Comparison of ENCODE assay signal across 10 mouse cellular contexts in the genomic region with DNA sequence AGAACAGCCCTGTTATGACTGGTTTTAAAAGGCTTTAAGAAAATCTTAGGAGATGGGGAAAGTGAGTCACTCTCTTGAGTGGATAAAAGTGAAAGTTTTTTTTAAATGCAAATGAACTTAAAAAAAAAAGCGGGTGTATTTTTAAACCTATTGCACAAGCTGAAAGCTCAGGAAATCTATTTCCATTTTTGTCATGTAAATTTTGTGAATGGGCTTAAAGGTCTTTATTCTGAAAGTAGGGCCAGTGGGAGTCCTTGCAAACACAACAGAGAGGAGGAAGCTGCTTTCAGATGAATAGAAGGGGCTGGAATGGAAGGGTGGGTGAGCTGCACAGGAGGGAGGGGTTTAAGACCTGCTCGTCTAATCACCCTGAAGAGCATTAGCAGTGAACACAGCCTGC.
DNase-seq lines count a peak whose midpoint lies in the region; ATAC-seq and TF ChIP-seq lines count a peak whose summit lies in the region.
"Had no signal": no experiment of that assay in that cellular context is flagged by ENCODE, and none has a peak within 500 bp of the region (broad histone marks: within the 10 kb centered on the region; RNA-seq: fewer than 3 reads in every experiment).

No protein-coding gene starts in this region.

- in situ Hi-C loops in CH12.LX (cut with MboI; ENCODE audit: low pct_ligation_motif_present, low pct_unique_long_range_greater_than_20kb, low sequenced_read_pairs) (no loop called here), ES-E14 (cut with MboI; ENCODE audit: low sequenced_read_pairs in 2 of 2, unreplicated experiment in 2 of 2) (no loop called here)

- TF ChIP-seq POLR2A in CH12.LX (IDR thresholded peaks at IDR 0.05; ENCODE audit: low read depth, low read length) = no peak

- H3K4me1 ChIP-seq in CH12.LX (ENCODE audit: control insufficient read depth in 1 of 2, insufficient read depth in 2 of 2) (peaks cover 0 to 22% of the 10 kb centered on the region in 2 experiments; a peak in 2 of 4 replicates), ES-E14 (ENCODE audit: control insufficient read depth in 2 of 2, insufficient read depth in 2 of 2, low read length in 2 of 2, poor library complexity in 1 of 2) (no peaks in the 10 kb centered on the region; a peak in 1 of 4 replicates)
- peaks cover 27% of the 10 kb centered on the region for H3K4me1 ChIP-seq in forebrain, embryonic 10.5 days
- peaks cover 5% of the 10 kb centered on the region; the same call in 1 of the 2 replicates for H3K4me1 ChIP-seq in midbrain, embryonic 11.5 days (ENCODE audit: control insufficient read depth, insufficient read depth, low read length)
- H3K4me1 ChIP-seq: liver, embryonic 12.5 days; stomach, embryonic 15.5 days had no signal

- dilution Hi-C loops in CH12.LX (cut with MboI; ENCODE audit: extremely low pct_ligation_motif_present, extremely low pct_unique_long_range_greater_than_20kb, low sequenced_read_pairs) = no loop called here

- WGBS in forebrain, embryonic 10.5 days = 8% methylated on average over 2 of the region's 2 CpGs
- 4% methylated on average over 2 of the region's 2 CpGs for WGBS in midbrain, embryonic 11.5 days

- H3K27ac ChIP-seq in CH12.LX (ENCODE audit: insufficient read depth, low read depth) (no peak overlapping the region), ES-E14 (ENCODE audit: insufficient read depth, low read depth, low read length, poor library complexity, severe bottlenecking) (no peak overlapping the region)
- H3K27ac ChIP-seq in forebrain, embryonic 10.5 days = no peak overlapping the region
- H3K27ac ChIP-seq in midbrain, embryonic 11.5 days (ENCODE audit: low read depth, low read length) = no peak overlapping the region
- H3K27ac ChIP-seq in layer of hippocampus, adult 2 months = no peak overlapping the region
- H3K27ac ChIP-seq: liver, embryonic 12.5 days; stomach, embryonic 15.5 days had no signal

- H3K9ac ChIP-seq in CH12.LX (ENCODE audit: insufficient read depth, low read depth) = no peak overlapping the region
- no peak overlapping the region for H3K9ac ChIP-seq in ES-E14 (ENCODE audit: insufficient read depth, low read depth, low read length, poor library complexity, severe bottlenecking)
- H3K9ac ChIP-seq in midbrain, embryonic 11.5 days (ENCODE audit: low read length) = no peak overlapping the region
- H3K9ac ChIP-seq: liver, embryonic 12.5 days; stomach, embryonic 15.5 days had no signal

- no peak overlapping the region for H3K4me2 ChIP-seq in CH12.LX (ENCODE audit: insufficient read depth, low read depth, poor library complexity, severe bottlenecking)
- no peak overlapping the region for H3K4me2 ChIP-seq in midbrain, embryonic 11.5 days
- H3K4me2 ChIP-seq: liver, embryonic 12.5 days; stomach, embryonic 15.5 days had no signal

- TF ChIP-seq RAD21 in CH12.LX (IDR thresholded peaks at IDR 0.05; ENCODE audit: low read depth, low read length) = no peak

- H3K9me3 ChIP-seq in CH12.LX (replicated peaks; ENCODE audit: low read length) (no peaks in the 10 kb centered on the region), ES-E14 (ENCODE audit: control insufficient read depth, insufficient read depth, low read depth, low read length) (no peaks in the 10 kb centered on the region)
- no peaks in the 10 kb centered on the region for H3K9me3 ChIP-seq in forebrain, embryonic 10.5 days
- no peaks in the 10 kb centered on the region for H3K9me3 ChIP-seq in midbrain, embryonic 11.5 days (ENCODE audit: control insufficient read depth, low read length)
- H3K9me3 ChIP-seq: liver, embryonic 12.5 days; stomach, embryonic 15.5 days had no signal

- TF ChIP-seq EP300 in CH12.LX (IDR thresholded peaks at IDR 0.05; ENCODE audit: low read length) = peak; percentile 77

- no peaks in the 10 kb centered on the region for H3K27me3 ChIP-seq in CH12.LX (replicated peaks)
- no peaks in the 10 kb centered on the region for H3K27me3 ChIP-seq in forebrain, embryonic 10.5 days (ENCODE audit: poor library complexity, severe bottlenecking)
- no peaks in the 10 kb centered on the region for H3K27me3 ChIP-seq in midbrain, embryonic 11.5 days (ENCODE audit: control insufficient read depth, insufficient read depth, low read length)
- H3K27me3 ChIP-seq: liver, embryonic 12.5 days; stomach, embryonic 15.5 days had no signal

- no peaks in the 10 kb centered on the region for H3K79me2 ChIP-seq in CH12.LX (replicated peaks; ENCODE audit: control insufficient read depth, extremely low read depth, insufficient read depth, poor library complexity, severe bottlenecking)

- H3K4me3 ChIP-seq in CH12.LX (replicated peaks in 1 of 3; ENCODE audit: low read depth in 2 of 3, low read length in 2 of 3, poor library complexity in 1 of 3) (no peak overlapping the region), ES-E14 (ENCODE audit: insufficient read depth in 1 of 2, low read depth in 1 of 2, low read length in 2 of 2, poor library complexity in 1 of 2, severe bottlenecking in 1 of 2) (no peak overlapping the region)
- no peak overlapping the region for H3K4me3 ChIP-seq in forebrain, embryonic 10.5 days
- H3K4me3 ChIP-seq in midbrain, embryonic 11.5 days (ENCODE audit: low read depth, low read length) = no peak overlapping the region
- H3K4me3 ChIP-seq in layer of hippocampus, adult 2 months = no peak overlapping the region
- H3K4me3 ChIP-seq: liver, embryonic 12.5 days; stomach, embryonic 15.5 days had no signal

- H3K36me3 ChIP-seq in CH12.LX (replicated peaks in 1 of 2; ENCODE audit: control insufficient read depth in 1 of 2, insufficient read depth in 1 of 2, low read length in 1 of 2) (no peaks in the 10 kb centered on the region), ES-E14 (ENCODE audit: control insufficient read depth, insufficient read depth, low read length, poor library complexity, severe bottlenecking) (no peaks in the 10 kb centered on the region)
- no peaks in the 10 kb centered on the region for H3K36me3 ChIP-seq in forebrain, embryonic 10.5 days (replicated peaks)
- no peaks in the 10 kb centered on the region for H3K36me3 ChIP-seq in midbrain, embryonic 11.5 days (ENCODE audit: control insufficient read depth, insufficient read depth, low read length)
- H3K36me3 ChIP-seq: liver, embryonic 12.5 days; stomach, embryonic 15.5 days had no signal

- ATAC-seq in midbrain, embryonic 11.5 days (ENCODE audit: low FRiP score) = peak; percentile 98
- no peak for ATAC-seq in megakaryocyte, adult 5-6 weeks (ENCODE audit: poor library complexity, severe bottlenecking)
- ATAC-seq: liver, embryonic 12.5 days had no signal

- DNase-seq in CH12.LX (ENCODE audit: extremely low read depth) (peak; percentile 61), ES-E14 (ENCODE audit: low read depth, low spot score) (peak; percentile 51)
- DNase-seq in forebrain, embryonic 10.5 days (ENCODE audit: extremely low spot score, low spot score) = peak; percentile 35
- peak; percentile 87 for DNase-seq in midbrain, embryonic 11.5 days (ENCODE audit: low spot score, missing footprints)
- DNase-seq in layer of hippocampus, adult 2 months (ENCODE audit: low spot score in 2 of 2) = no peak
- DNase-seq in spleen, postnatal 10 days (ENCODE audit: low spot score in 2 of 2) = no peak
- DNase-seq: kidney, postnatal 36 days had no signal

- no peak for TF ChIP-seq CTCF in CH12.LX (conservative IDR thresholded peaks at IDR 0.05 in 1 of 2, IDR thresholded peaks at IDR 0.05 in 1 of 2; ENCODE audit: low read depth in 2 of 2, low read length in 2 of 2)
- TF ChIP-seq CTCF in layer of hippocampus, adult 2 months (conservative IDR thresholded peaks at IDR 0.05) = no peak

TF ChIP-seq in CH12.LX, 34 proteins besides CTCF, POLR2A, EP300 and RAD21 (continues in another document):
- TF ChIP-seq CHD1 (IDR thresholded peaks at IDR 0.05; ENCODE audit: low read depth, low read length) (no peak), BHLHE40 (IDR thresholded peaks at IDR 0.05; ENCODE audit: low read depth, low read length) (peak; percentile 46), MXI1 (IDR thresholded peaks at IDR 0.05; ENCODE audit: low read depth, low read length) (no peak), SIN3A (IDR thresholded peaks at IDR 0.05; ENCODE audit: low read length) (no peak), JUN (IDR thresholded peaks at IDR 0.05; ENCODE audit: insufficient read depth, low read depth, low read length) (0 out of 2 replicates have a peak, but pooled peaks have one; percentile 53), HCFC1 (IDR thresholded peaks at IDR 0.05; ENCODE audit: low read depth, low read length) (no peak), USF2 (conservative IDR thresholded peaks at IDR 0.05; ENCODE audit: low read depth, low read length) (no peak), ETS1 (conservative IDR thresholded peaks at IDR 0.05; ENCODE audit: low read depth, low read length) (peak; percentile 86), ELF1 (IDR thresholded peaks at IDR 0.05; ENCODE audit: low read depth, low read length) (no peak), RCOR1 (conservative IDR thresholded peaks at IDR 0.05; ENCODE audit: low read depth, low read length) (no peak), ZC3H11A (IDR thresholded peaks at IDR 0.05; ENCODE audit: low read depth, low read length) (no peak), UBTF (IDR thresholded peaks at IDR 0.05; ENCODE audit: low read depth, low read length) (no peak), CHD2 (IDR thresholded peaks at IDR 0.05; ENCODE audit: low read length) (no peak), JUND (conservative IDR thresholded peaks at IDR 0.05; ENCODE audit: low read depth, low read length) (peak; percentile 78)

TF ChIP-seq in ES-E14, 5 proteins besides CTCF, POLR2A, EP300 and RAD21:
- TF ChIP-seq ZC3H11A (IDR thresholded peaks at IDR 0.05; ENCODE audit: borderline replicate concordance, low read depth, low read length) (no peak), ZNF384 (IDR thresholded peaks at IDR 0.05; ENCODE audit: low read depth, low read length) (peak; percentile 92)

Comparison
In these comparisons a context has a peak if more than half of its experiments do, and no peak if none do; other contexts are left out.
1. DNase-seq: peak in CH12.LX (single experiment), ES-E14 (single experiment), forebrain, embryonic 10.5 days (single experiment) and midbrain, embryonic 11.5 days (single experiment); none in layer of hippocampus, adult 2 months (0 of 2) and spleen, postnatal 10 days (0 of 2).